Mouse (Mus musculus) liver, postnatal 0 days (tissue): ENCODE data around the gene Kif26b. TPM values are rescaled to one million over a fixed set of nuclear protein-coding genes. Genes with fewer than 3 reads are reported as not detected.

Source experiments
- ATAC-seq: fragments of 200-750 bp; cut with Nextera tagmentation; 2 replicates; pipeline ENCODE4 v1.8.0; 2017; ENCODE audit warnings: mild to moderate bottlenecking, moderate library complexity
- DNase-seq: peaks from one replicate; pipeline ENCODE4 v3.0.0-alpha.2; 2016
- H3K27ac ChIP-seq: fragments of 300-500 bp; sonication (generic); 2 replicates; pipeline ENCODE4 v1.5.1; 2014; ENCODE audit warnings: antibody characterized with exemption, moderate library complexity, mild to moderate bottlenecking, low read depth
- H3K27me3 ChIP-seq: fragments of 300-500 bp; sonication (generic); 2 replicates; pipeline ENCODE4 v1.6.1; 2014; ENCODE audit warnings: low read length, control low read depth, mixed read lengths; ENCODE audit not compliant: insufficient read depth
- H3K36me3 ChIP-seq: fragments of 300-500 bp; sonication (generic); replicated peaks from 2 replicates; pipeline ENCODE4 v1.6.1; 2014; ENCODE audit warnings: mild to moderate bottlenecking, control low read depth, low read length, moderate library complexity, mixed read lengths; ENCODE audit not compliant: insufficient read depth
- H3K4me1 ChIP-seq: fragments of 300-500 bp; sonication (generic); 2 replicates; pipeline ENCODE4 v1.6.1; 2014; ENCODE audit warnings: antibody characterized with exemption, mild to moderate bottlenecking, control low read depth; ENCODE audit not compliant: insufficient read depth
- H3K4me2 ChIP-seq: fragments of 300-500 bp; sonication (generic); 2 replicates; pipeline ENCODE4 v1.6.1; 2014; ENCODE audit warnings: low read depth, mild to moderate bottlenecking, low read length, moderate library complexity, mixed read lengths
- H3K4me3 ChIP-seq: fragments of 300-500 bp; sonication (generic); 2 replicates; pipeline ENCODE4 v1.5.1; 2014; ENCODE audit warnings: low read depth, low read length
- H3K9ac ChIP-seq: fragments of 300-500 bp; sonication (generic); replicated peaks from 2 replicates; pipeline ENCODE4 v1.6.1; 2014; ENCODE audit warnings: mild to moderate bottlenecking, moderate library complexity
- H3K9me3 ChIP-seq: fragments of 300-500 bp; sonication (generic); 2 replicates; pipeline ENCODE4 v1.6.1; 2016; ENCODE audit warnings: mild to moderate bottlenecking, control low read depth, low read length, mixed read lengths
- CTCF ChIP-seq: sonication (generic); IDR thresholded peaks from 2 replicates; pipeline ENCODE4 v1.5.1; 2016; ENCODE audit warnings: antibody characterized with exemption, low read depth
- EP300 ChIP-seq: IDR thresholded peaks from 2 replicates; pipeline ENCODE4 v1.6.1; 2016; ENCODE audit warnings: antibody characterized with exemption, low read depth, mild to moderate bottlenecking
- WGBS: fragments of 180-500 bp; shearing (Covaris S2); extraction: QIAGEN DNeasy Blood & Tissue Kit; methylation state at CpG from one replicate; pipeline ENCODE4 v1.1.7; 2014; ENCODE audit not compliant: insufficient replicate concordance; 5-methylcytosine and 5-hydroxymethylcytosine counted together
- polyA plus RNA-seq: library from polyadenylated mRNA; unstranded; fragments of >200 nt; fragmentation: Nextera tagmentation; extraction: Ambion mirVana; gene quantifications from 2 replicates; pipeline ENCODE4 v1.2.1, GENCODE M21; 2015

Kif26b gene
- polyA plus RNA-seq, 1 experiment from 2014 or later, result 0.02 TPM

DNA sequence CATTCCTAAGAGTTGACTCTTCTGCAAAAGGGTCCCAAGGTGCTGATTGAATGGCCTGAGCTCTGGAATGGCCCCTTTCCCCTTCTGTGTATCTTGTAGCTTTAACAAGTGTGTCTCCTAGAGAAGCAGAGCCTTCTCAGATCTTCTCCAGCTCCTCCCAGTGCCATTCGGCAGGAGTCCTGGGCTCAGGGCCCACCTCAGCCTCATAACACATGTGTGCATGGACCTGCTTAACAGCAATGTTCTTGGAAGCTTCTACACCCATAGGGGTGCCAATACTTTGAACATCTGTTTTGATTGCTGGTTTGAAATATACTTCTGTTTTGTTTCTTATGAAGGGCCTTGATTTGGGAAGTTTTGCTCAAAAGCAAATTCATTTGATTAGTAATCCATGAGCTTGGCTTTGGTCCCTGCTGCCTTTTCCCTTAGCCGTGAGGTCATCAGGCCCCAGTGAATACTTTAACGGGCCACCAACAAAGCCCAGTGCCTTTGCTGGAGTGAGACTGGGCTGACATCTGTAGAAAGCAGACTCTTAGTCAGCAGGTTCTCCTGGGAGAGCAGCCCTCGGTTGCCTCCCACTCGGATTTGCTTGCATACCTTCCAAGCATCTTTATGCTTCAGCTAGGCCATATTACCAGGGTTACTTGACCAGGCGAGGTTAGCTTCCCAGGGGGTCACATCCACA lies 405.2 kb downstream of the Kif26b start:
- no peak overlapping the region for H3K4me2 ChIP-seq
- H3K4me3 ChIP-seq, result no peak overlapping the region
- 81% methylated on average over 6 of the region's 6 CpGs for WGBS
- H3K9me3 ChIP-seq, result no peaks in the 10 kb centered on the region
- ATAC-seq (no peak), DNase-seq (no peak)
- no peak overlapping the region for H3K27ac ChIP-seq
- TF ChIP-seq EP300, result no peak
- no peak for TF ChIP-seq CTCF
- no peak overlapping the region for H3K9ac ChIP-seq
- H3K27me3 ChIP-seq, result no peaks in the 10 kb centered on the region
- H3K36me3 ChIP-seq, result no peaks in the 10 kb centered on the region
- H3K4me1 ChIP-seq, result no peaks in the 10 kb centered on the region; the same call in 1 of the 2 replicates

DNA sequence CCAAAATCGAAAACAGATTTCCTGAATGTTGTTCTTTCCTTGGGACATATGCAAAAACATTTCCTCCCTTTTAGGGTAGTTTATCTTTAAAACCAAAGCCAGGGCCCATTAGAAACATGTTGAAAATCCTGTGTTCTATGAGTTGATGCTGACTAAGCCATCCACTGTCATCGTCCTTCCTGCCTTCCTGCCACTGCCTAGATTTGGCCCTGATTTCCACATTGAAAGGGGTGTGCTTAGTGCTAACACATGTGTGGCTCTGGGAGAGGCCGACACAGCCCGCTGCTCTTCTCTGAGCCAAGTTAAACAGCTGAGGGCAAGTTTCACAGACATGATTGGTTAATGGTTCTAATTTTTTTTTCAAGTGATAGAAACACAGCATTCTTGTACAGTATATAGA lies 407.5 kb downstream of the Kif26b start:
- Histone ChIP-seq H3K27ac (no peak overlapping the region), H3K9me3 (no peaks in the 10 kb centered on the region), H3K27me3 (no peaks in the 10 kb centered on the region), H3K4me2 (no peak overlapping the region), H3K4me1 (no peaks in the 10 kb centered on the region; the same call in 1 of the 2 replicates), H3K36me3 (no peaks in the 10 kb centered on the region), H3K4me3 (no peak overlapping the region), H3K9ac (no peak overlapping the region)
- TF ChIP-seq CTCF, result no peak
- peak; percentile 38 for DNase-seq
- WGBS, result 37% methylated on average over 4 of the region's 4 CpGs
- ATAC-seq, result peak; percentile 95

DNA sequence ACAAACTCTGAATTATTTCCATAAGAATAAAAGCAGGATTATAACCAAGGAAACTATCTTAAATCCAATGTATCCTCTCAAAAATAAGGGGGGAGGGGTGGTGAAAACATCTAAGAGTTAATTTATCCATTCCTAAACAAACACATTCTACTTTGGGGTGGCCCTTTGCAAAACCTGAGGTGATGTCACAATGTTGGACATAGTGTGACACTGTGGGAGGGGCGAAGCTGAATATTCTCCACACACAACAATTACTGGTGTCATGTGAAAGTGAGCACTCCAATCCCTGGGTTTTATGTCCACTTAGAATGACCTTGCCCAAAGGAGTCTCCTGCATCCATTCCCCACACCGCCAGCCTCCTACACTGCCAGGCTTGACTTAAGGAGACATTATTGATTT lies 408.1 kb downstream of the Kif26b start:
- H3K9ac ChIP-seq, result no peak overlapping the region
- DNase-seq (no peak), ATAC-seq (peak; percentile 77)
- no peak for TF ChIP-seq CTCF
- WGBS, result 79% methylated on average over 2 of the region's 2 CpGs
- H3K4me1 ChIP-seq, result no peaks in the 10 kb centered on the region; the same call in 1 of the 2 replicates
- H3K4me2 ChIP-seq, result no peak overlapping the region
- H3K27me3 ChIP-seq, result no peaks in the 10 kb centered on the region
- H3K4me3 ChIP-seq, result no peak overlapping the region
- H3K27ac ChIP-seq, result no peak overlapping the region
- no peaks in the 10 kb centered on the region for H3K36me3 ChIP-seq
- no peaks in the 10 kb centered on the region for H3K9me3 ChIP-seq

DNA sequence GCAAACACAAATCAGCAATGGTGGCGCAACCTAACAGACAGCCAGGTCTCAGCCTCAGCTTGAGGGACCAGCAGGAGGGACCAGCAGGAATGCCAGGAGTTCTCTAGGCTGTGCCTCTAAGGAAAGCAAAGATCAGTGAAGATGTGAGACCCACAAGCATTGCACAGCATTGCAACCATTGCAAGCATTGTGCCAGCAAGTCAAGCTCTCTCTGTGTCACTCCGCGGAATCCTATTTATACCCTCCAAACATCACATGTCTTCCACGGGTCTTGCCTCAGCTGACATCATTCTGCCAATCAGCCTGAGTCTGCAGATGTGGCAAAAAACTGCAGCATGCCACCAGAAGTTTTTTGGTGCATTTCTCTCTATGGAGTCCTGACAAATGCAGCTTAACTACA lies 411.4 kb downstream of the Kif26b start:
- no peak overlapping the region for H3K9ac ChIP-seq
- H3K4me1 ChIP-seq, result no peaks in the 10 kb centered on the region; the same call in 1 of the 2 replicates
- H3K27ac ChIP-seq, result no peak overlapping the region
- TF ChIP-seq CTCF (no peak), EP300 (no peak)
- H3K4me3 ChIP-seq, result no peak overlapping the region
- no peaks in the 10 kb centered on the region for H3K27me3 ChIP-seq
- H3K4me2 ChIP-seq, result no peak overlapping the region
- H3K36me3 ChIP-seq, result no peaks in the 10 kb centered on the region
- WGBS, result 79% methylated on average over 4 of the region's 4 CpGs
- ATAC-seq (no peak), DNase-seq (no peak)
- H3K9me3 ChIP-seq, result no peaks in the 10 kb centered on the region

DNA sequence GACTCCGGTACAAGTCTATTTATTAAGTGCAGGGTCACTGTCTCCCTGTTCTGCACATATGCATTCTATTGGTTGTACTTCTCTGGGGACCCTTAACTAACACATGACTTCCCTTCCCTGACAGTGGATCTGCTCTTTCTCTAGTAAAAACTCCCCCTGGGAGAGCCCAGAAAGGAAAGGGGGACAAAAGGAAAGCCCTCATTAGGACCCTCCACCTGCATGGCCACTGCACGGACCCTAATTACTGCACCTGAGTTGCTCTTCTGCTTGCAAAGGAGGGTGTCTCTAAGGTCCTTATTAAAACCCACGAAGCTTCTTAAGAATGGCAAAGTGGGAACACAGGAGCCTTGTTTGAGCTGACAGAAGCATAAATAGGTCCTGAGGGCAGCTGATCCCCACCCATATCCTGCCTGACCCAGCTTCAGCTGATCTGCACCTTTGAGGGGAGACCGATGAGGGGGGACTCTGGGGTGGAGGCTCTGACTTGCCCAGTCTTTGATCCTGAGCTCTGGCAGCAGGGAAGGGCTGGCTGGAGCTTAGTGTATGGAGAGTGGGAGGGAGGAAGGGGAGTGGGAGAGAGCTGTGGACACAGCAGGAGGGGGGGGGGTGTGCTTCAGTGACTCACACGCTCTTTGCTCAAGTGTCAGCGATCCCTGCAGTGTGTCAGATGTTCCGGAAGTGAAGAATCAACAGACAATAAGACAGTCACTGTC lies 413.5 kb downstream of the Kif26b start:
- TF ChIP-seq CTCF, result no peak
- no peak for TF ChIP-seq EP300

DNA sequence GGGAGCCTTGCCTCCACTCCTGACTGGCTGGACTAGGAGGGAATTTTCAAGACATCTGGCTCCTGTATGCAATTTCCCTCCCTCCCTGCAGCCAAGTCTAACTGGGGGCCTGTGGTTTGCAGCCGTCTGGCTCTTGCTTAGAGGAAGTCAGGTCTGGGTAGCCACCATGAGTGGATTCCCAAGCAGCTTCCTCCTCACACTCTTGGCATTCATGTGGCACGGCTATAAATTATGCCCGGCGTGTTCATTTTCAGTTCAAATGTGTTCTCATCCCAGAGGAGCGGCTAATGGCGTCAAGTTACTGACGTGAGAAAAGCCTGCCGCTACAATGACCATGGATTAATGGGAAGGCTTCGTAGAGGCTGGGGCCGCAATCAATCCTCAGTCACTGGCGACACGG lies 424.0 kb downstream of the Kif26b start:
- no peak for DNase-seq
- no peak for TF ChIP-seq CTCF
- TF ChIP-seq EP300, result no peak
- no peak overlapping the region for H3K4me2 ChIP-seq
- H3K4me3 ChIP-seq, result no peak overlapping the region
- no peak overlapping the region for H3K27ac ChIP-seq
- WGBS, result 62% methylated on average over 12 of the region's 12 CpGs
- H3K4me1 ChIP-seq, result no peaks in the 10 kb centered on the region
- peaks cover 4% of the 10 kb centered on the region; the same call in 1 of the 2 replicates for H3K9me3 ChIP-seq
- ATAC-seq, result no peak
- no peak overlapping the region for H3K9ac ChIP-seq
- no peaks in the 10 kb centered on the region for H3K27me3 ChIP-seq
- no peaks in the 10 kb centered on the region for H3K36me3 ChIP-seq

More for the DNA sequence above, 413.5 kb downstream of the Kif26b start:
- Histone ChIP-seq H3K4me3 (no peak overlapping the region), H3K27ac (no peak overlapping the region), H3K36me3 (no peaks in the 10 kb centered on the region), H3K9ac (no peak overlapping the region), H3K4me1 (no peaks in the 10 kb centered on the region), H3K27me3 (no peaks in the 10 kb centered on the region), H3K9me3 (no peaks in the 10 kb centered on the region), H3K4me2 (no peak overlapping the region)
- no peak for ATAC-seq
- 54% methylated on average over 7 of the region's 7 CpGs for WGBS
- no peak for DNase-seq
